Mouse (Mus musculus): ENCODE measurements around the gene Dcaf5. TPM values are rescaled to one million over a fixed set of nuclear protein-coding genes. Genes with fewer than 3 reads are reported as not detected.
"Not testable (repeated sequence)": the region's sequence is repeated elsewhere in the genome, so short reads cannot be mapped to it uniquely, and the experiment has no call there.

The Dcaf5 gene
- not detected in 2 replicates for polyA plus RNA-seq (2012; ENCODE audit: insufficient read depth, insufficient read length, low replicate concordance, missing spikeins)

- H3K4me1 ChIP-seq (ENCODE audit: control insufficient read depth, insufficient read depth, low read length): peaks cover 3% of the 10 kb centered on the region; the same call in 1 of the 2 replicates
- H3K27ac ChIP-seq (ENCODE audit: insufficient read depth, low read depth, low read length): peak within 1 kb of the TSS; percentile 95
- H3K4me3 ChIP-seq (ENCODE audit: insufficient read depth, low read depth, low read length): peak within 1 kb of the TSS; percentile 99
- no peak for TF ChIP-seq CTCF (IDR thresholded peaks at IDR 0.05; ENCODE audit: insufficient read depth, low read depth, low read length)
- peak; percentile 75; the same call in 1 of the 2 replicates for TF ChIP-seq POLR2A (IDR thresholded peaks at IDR 0.05; ENCODE audit: insufficient read depth, low read depth, low read length)
- under 1% methylated on average over 79 of the region's 79 CpGs for WGBS
These were observed at the start of gene Dcaf5 for GRCm38 (mm10) chr12:80436336-80436976. Dcaf5 (minus strand) TSS chr12:80436601.

GRCm38 (mm10) chr12:80483397-80483796 is 47.0 kb upstream of the Dcaf5 start:
- WGBS: 71% methylated on average over 3 of the region's 3 CpGs
- TF ChIP-seq CTCF (IDR thresholded peaks at IDR 0.05; ENCODE audit: insufficient read depth, low read depth, low read length): no peak
- TF ChIP-seq POLR2A (IDR thresholded peaks at IDR 0.05; ENCODE audit: insufficient read depth, low read depth, low read length): no peak
- Histone ChIP-seq H3K4me1 (ENCODE audit: control insufficient read depth, insufficient read depth, low read length) (no peaks in the 10 kb centered on the region), H3K27ac (ENCODE audit: insufficient read depth, low read depth, low read length) (no peak overlapping the region), H3K4me3 (ENCODE audit: insufficient read depth, low read depth, low read length) (no peak overlapping the region)

GRCm38 (mm10) chr12:80479986-80480385 is 43.6 kb upstream of the Dcaf5 start:
- 88% methylated on average over 3 of the region's 3 CpGs for WGBS
- Histone ChIP-seq H3K4me1 (ENCODE audit: control insufficient read depth, insufficient read depth, low read length) (no peaks in the 10 kb centered on the region; the same call in 1 of the 2 replicates), H3K27ac (ENCODE audit: insufficient read depth, low read depth, low read length) (no peak overlapping the region), H3K4me3 (ENCODE audit: insufficient read depth, low read depth, low read length) (no peak overlapping the region)
- no peak for TF ChIP-seq CTCF (IDR thresholded peaks at IDR 0.05; ENCODE audit: insufficient read depth, low read depth, low read length)
- no peak for TF ChIP-seq POLR2A (IDR thresholded peaks at IDR 0.05; ENCODE audit: insufficient read depth, low read depth, low read length)

GRCm38 (mm10) chr12:80473731-80474130 is 37.3 kb upstream of the Dcaf5 start:
- TF ChIP-seq CTCF (IDR thresholded peaks at IDR 0.05; ENCODE audit: insufficient read depth, low read depth, low read length) (no peak), POLR2A (IDR thresholded peaks at IDR 0.05; ENCODE audit: insufficient read depth, low read depth, low read length) (no peak)
- WGBS: 64% methylated on average over 3 of the region's 3 CpGs
- Histone ChIP-seq H3K27ac (ENCODE audit: insufficient read depth, low read depth, low read length) (no peak overlapping the region), H3K4me1 (ENCODE audit: control insufficient read depth, insufficient read depth, low read length) (no peaks in the 10 kb centered on the region; the same call in 1 of the 2 replicates), H3K4me3 (ENCODE audit: insufficient read depth, low read depth, low read length) (no peak overlapping the region)

GRCm38 (mm10) chr12:80471926-80472325 is 35.5 kb upstream of the Dcaf5 start:
- TF ChIP-seq CTCF (IDR thresholded peaks at IDR 0.05; ENCODE audit: insufficient read depth, low read depth, low read length) (no peak), POLR2A (IDR thresholded peaks at IDR 0.05; ENCODE audit: insufficient read depth, low read depth, low read length) (no peak)
- WGBS: 54% methylated on average over 4 of the region's 4 CpGs
- H3K4me1 ChIP-seq (ENCODE audit: control insufficient read depth, insufficient read depth, low read length): no peaks in the 10 kb centered on the region; the same call in 1 of the 2 replicates
- H3K27ac ChIP-seq (ENCODE audit: insufficient read depth, low read depth, low read length): no peak overlapping the region
- H3K4me3 ChIP-seq (ENCODE audit: insufficient read depth, low read depth, low read length): no peak overlapping the region

GRCm38 (mm10) chr12:80470206-80470605 is 33.8 kb upstream of the Dcaf5 start:
- WGBS: 81% methylated on average over 2 of the region's 2 CpGs
- Histone ChIP-seq H3K4me1 (ENCODE audit: control insufficient read depth, insufficient read depth, low read length) (no peaks in the 10 kb centered on the region), H3K27ac (ENCODE audit: insufficient read depth, low read depth, low read length) (no peak overlapping the region), H3K4me3 (ENCODE audit: insufficient read depth, low read depth, low read length) (no peak overlapping the region)
- no peak for TF ChIP-seq POLR2A (IDR thresholded peaks at IDR 0.05; ENCODE audit: insufficient read depth, low read depth, low read length)
- TF ChIP-seq CTCF (IDR thresholded peaks at IDR 0.05; ENCODE audit: insufficient read depth, low read depth, low read length): no peak

GRCm38 (mm10) chr12:80463666-80464269 is 27.4 kb upstream of the Dcaf5 start:
- WGBS: under 1% methylated on average over 17 of the region's 17 CpGs
- peaks cover 2% of the 10 kb centered on the region; the same call in 1 of the 2 replicates for H3K4me1 ChIP-seq (ENCODE audit: control insufficient read depth, insufficient read depth, low read length)

GRCm38 (mm10) chr12:80462942-80463651 is 26.7 kb upstream of the Dcaf5 start, which contains the start of gene Exd2:
Exd2 (plus strand) TSS chr12:80463095.
- under 1% methylated on average over 44 of the region's 45 CpGs for whole genome bisulfite sequencing
- peaks cover 2% of the 10 kb centered on the region; the same call in 1 of the 2 replicates for H3K4me1 ChIP-seq (ENCODE audit: control insufficient read depth, insufficient read depth, low read length)
- H3K27ac ChIP-seq (ENCODE audit: insufficient read depth, low read depth, low read length): peak within 1 kb of the TSS; percentile 11
- TF ChIP-seq POLR2A (IDR thresholded peaks at IDR 0.05; ENCODE audit: insufficient read depth, low read depth, low read length) (no peak), CTCF (IDR thresholded peaks at IDR 0.05; ENCODE audit: insufficient read depth, low read depth, low read length) (0 out of 2 replicates have a peak, but pooled peaks have one; percentile 31)
- peak within 1 kb of the TSS; percentile 79 for H3K4me3 ChIP-seq (ENCODE audit: insufficient read depth, low read depth, low read length)

More at GRCm38 (mm10) chr12:80463666-80464269, 27.4 kb upstream of the Dcaf5 start:
- Histone ChIP-seq H3K4me3 (ENCODE audit: insufficient read depth, low read depth, low read length) (peak overlapping the region; percentile 79), H3K27ac (ENCODE audit: insufficient read depth, low read depth, low read length) (peak overlapping the region; percentile 11; the same call in 1 of the 2 replicates)
- TF ChIP-seq POLR2A (IDR thresholded peaks at IDR 0.05; ENCODE audit: insufficient read depth, low read depth, low read length) (no peak), CTCF (IDR thresholded peaks at IDR 0.05; ENCODE audit: insufficient read depth, low read depth, low read length) (no peak)

GRCm38 (mm10) chr12:80462292-80462896 is 26.0 kb upstream of the Dcaf5 start:
- 5% methylated on average over 10 of the region's 10 CpGs for WGBS
- not testable (repeated sequence) for H3K27ac ChIP-seq (ENCODE audit: insufficient read depth, low read depth, low read length); H3K4me1 ChIP-seq (ENCODE audit: control insufficient read depth, insufficient read depth, low read length); H3K4me3 ChIP-seq (ENCODE audit: insufficient read depth, low read depth, low read length)

All from olfactory bulb, adult 2 months (tissue).